Mouse (Mus musculus) stomach, postnatal 0 days (tissue): ENCODE results near the gene Lztfl1.

ENCODE experiments used
- CTCF ChIP-seq: IDR thresholded peaks from 2 replicates; pipeline ENCODE4 v1.5.1; 2016; ENCODE audit warnings: antibody characterized with exemption, low read depth, mild to moderate bottlenecking, moderate library complexity
- EP300 ChIP-seq: optimal IDR thresholded peaks from 2 replicates; pipeline ENCODE3; 2016; ENCODE audit warnings: antibody characterized with exemption

GRCm38 (mm10) chr9:123701822-123702221 lies 15.7 kb downstream of the Lztfl1 start:
- TF ChIP-seq CTCF (no peak), EP300 (no peak)
